ENCODE assay signal across 14 mouse cellular contexts in the genomic region with DNA sequence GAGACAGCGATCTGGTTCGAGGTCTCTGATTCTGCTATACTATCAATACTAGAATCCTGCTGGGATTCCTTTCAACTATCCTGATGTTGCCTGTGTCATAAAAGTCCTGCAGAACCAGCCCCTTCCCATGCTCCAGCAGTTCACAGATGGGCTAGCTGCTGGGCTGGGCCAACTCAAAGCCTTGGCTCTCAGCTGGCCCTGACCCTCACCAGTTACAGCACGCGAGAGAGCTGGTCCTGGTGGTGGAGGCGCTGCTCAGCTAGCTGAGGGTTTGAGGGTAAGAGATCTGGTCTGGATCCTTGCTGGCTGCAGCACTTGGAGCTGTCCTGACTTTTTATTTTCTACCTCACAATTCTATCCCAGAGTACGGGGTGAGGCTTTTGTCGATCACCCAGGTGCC. TPM values are rescaled to one million over a fixed set of nuclear protein-coding genes. Genes with fewer than 3 reads are reported as not detected.
DNase-seq lines count a peak whose midpoint lies in the region; ATAC-seq and TF ChIP-seq lines count a peak whose summit lies in the region.
"Had no signal": no experiment of that assay in that cellular context is flagged by ENCODE, and none has a peak within 500 bp of the region (broad histone marks: within the 10 kb centered on the region; RNA-seq: fewer than 3 reads in every experiment).

No protein-coding gene starts in this region.

- H3K4me1 ChIP-seq in heart, embryonic 13.5 days = peaks cover 13% of the 10 kb centered on the region
- peaks cover 20% of the 10 kb centered on the region for H3K4me1 ChIP-seq in neural tube, embryonic 13.5 days (replicated peaks)
- H3K4me1 ChIP-seq in cerebellum, adult 2 months (ENCODE audit: control insufficient read depth, insufficient read depth, low read length) = no peaks in the 10 kb centered on the region

- no peak overlapping the region for H3K4me2 ChIP-seq in heart, embryonic 13.5 days
- H3K4me2 ChIP-seq in neural tube, embryonic 13.5 days = 0 out of 2 replicates have a peak overlapping the region, but pooled peaks have one; percentile 3
- H3K4me2 ChIP-seq: limb, embryonic 13.5 days had no signal

- no peak for TF ChIP-seq CTCF in cerebellum, adult 2 months (IDR thresholded peaks at IDR 0.05; ENCODE audit: borderline replicate concordance, insufficient read depth, low read depth, low read length)

- H3K9ac ChIP-seq in heart, embryonic 13.5 days = no peak overlapping the region
- no peak overlapping the region for H3K9ac ChIP-seq in neural tube, embryonic 13.5 days

- no peaks in the 10 kb centered on the region for H3K9me3 ChIP-seq in heart, embryonic 13.5 days
- no peaks in the 10 kb centered on the region for H3K9me3 ChIP-seq in neural tube, embryonic 13.5 days
- H3K9me3 ChIP-seq: limb, embryonic 13.5 days had no signal

- no peak for DNase-seq in heart, adult 18-20 months
- peak; percentile 25 for DNase-seq in kidney, postnatal 10 days
- DNase-seq in kidney, postnatal 36 days = no peak
- no peak for DNase-seq in neural tube, embryonic 10.5 days (ENCODE audit: extremely low spot score, low spot score)
- DNase-seq in cerebellum, adult 2 months = no peak
- DNase-seq: B cell, adult 2 months; cerebellum, postnatal 25 days; gastrocnemius, postnatal 10 days; spleen, adult 18-20 months; thymus, postnatal 36 days had no signal

- WGBS in heart, embryonic 13.5 days = 80% methylated on average over 7 of the region's 7 CpGs
- WGBS in neural tube, embryonic 13.5 days = 44% methylated on average over 7 of the region's 7 CpGs
- 79% methylated on average over 7 of the region's 7 CpGs for WGBS in cerebellum, adult 2 months

- ATAC-seq in heart, embryonic 13.5 days (ENCODE audit: extremely low read depth, insufficient number of reproducible peaks, low FRiP score, low TSS enrichment) = no peak
- no peak for ATAC-seq in neural tube, embryonic 13.5 days (ENCODE audit: low read depth)

- peaks cover 9% of the 10 kb centered on the region for H3K36me3 ChIP-seq in heart, embryonic 13.5 days
- H3K36me3 ChIP-seq in neural tube, embryonic 13.5 days = peaks cover 8% of the 10 kb centered on the region

- no peak overlapping the region for H3K4me3 ChIP-seq in heart, embryonic 13.5 days
- H3K4me3 ChIP-seq in neural tube, embryonic 13.5 days = no peak overlapping the region
- no peak overlapping the region for H3K4me3 ChIP-seq in cerebellum, adult 2 months (replicated peaks; ENCODE audit: insufficient read depth, low read depth, low read length)
- H3K4me3 ChIP-seq: left cerebral cortex, adult 2 months; limb, embryonic 13.5 days had no signal

- no peaks in the 10 kb centered on the region for H3K27me3 ChIP-seq in heart, embryonic 13.5 days (replicated peaks)
- no peaks in the 10 kb centered on the region for H3K27me3 ChIP-seq in neural tube, embryonic 13.5 days
- no peaks in the 10 kb centered on the region for H3K27me3 ChIP-seq in cerebellum, adult 2 months (ENCODE audit: control insufficient read depth, insufficient read depth, low read length)
- H3K27me3 ChIP-seq: limb, embryonic 13.5 days had no signal

- TF ChIP-seq POLR2A in cerebellum, adult 2 months (IDR thresholded peaks at IDR 0.05; ENCODE audit: borderline replicate concordance, insufficient read depth, low read length) = no peak

- H3K27ac ChIP-seq in heart, embryonic 13.5 days (replicated peaks) = peak overlapping the region; percentile 10; the same call in 1 of the 2 replicates
- peak overlapping the region; percentile 55 for H3K27ac ChIP-seq in neural tube, embryonic 13.5 days (replicated peaks)
- no peak overlapping the region for H3K27ac ChIP-seq in cerebellum, adult 2 months (ENCODE audit: insufficient read depth, low read length)
- H3K27ac ChIP-seq: left cerebral cortex, adult 2 months had no signal

RNA-seq across cellular contexts. Expression of gene Ap1ar, which starts 10.8 kb away (rescaled TPM):
- polyA plus RNA-seq in heart, embryonic 13.5 days (2015; fragmentation: Nextera tagmentation; extraction: Ambion mirVana) = 27.5 and 30.5 TPM in 2 replicates
- total RNA-seq in heart, adult 18-20 months (2021) = 10 to 100 TPM; 18.3 to 18.9 TPM
- polyA plus RNA-seq in neural tube, embryonic 13.5 days (2015; fragmentation: Nextera tagmentation; extraction: Ambion mirVana) = 82.7 and 93.6 TPM in 2 replicates
- polyA plus RNA-seq in cerebellum, adult 2 months (2012; rRNA removed) = 49.8 and 52.8 TPM in 2 replicates

RNA-seq across cellular contexts. Expression of gene Tifa, which starts 36.9 kb away (rescaled TPM):
- polyA plus RNA-seq in heart, embryonic 13.5 days (2015; fragmentation: Nextera tagmentation; extraction: Ambion mirVana) = 3.0 and 3.3 TPM in 2 replicates
- total RNA-seq in heart, adult 18-20 months (2021) = 1 to 10 TPM; 1.9 to 2.9 TPM
- 2.9 and 4.6 TPM in 2 replicates for polyA plus RNA-seq in neural tube, embryonic 13.5 days (2015; fragmentation: Nextera tagmentation; extraction: Ambion mirVana)
- 3.9 and 4.3 TPM in 2 replicates for polyA plus RNA-seq in cerebellum, adult 2 months (2012; rRNA removed)

RNA-seq across cellular contexts. Expression of gene Alpk1, which starts 46.2 kb away (rescaled TPM):
- 1.0 and 1.2 TPM in 2 replicates for polyA plus RNA-seq in heart, embryonic 13.5 days (2015; fragmentation: Nextera tagmentation; extraction: Ambion mirVana)
- total RNA-seq in heart, adult 18-20 months (2021) = 1 to 10 TPM; 2.1 to 2.8 TPM
- 0.61 and 0.80 TPM in 2 replicates for polyA plus RNA-seq in neural tube, embryonic 13.5 days (2015; fragmentation: Nextera tagmentation; extraction: Ambion mirVana)
- 1.8 and 2.0 TPM in 2 replicates for polyA plus RNA-seq in cerebellum, adult 2 months (2012; rRNA removed)
